Comparison of ENCODE assay signal across 7 mouse cellular contexts in genomic region chr19:12005376-12006360, GRCm38 (mm10). TPM values are rescaled to one million over a fixed set of nuclear protein-coding genes. Genes with fewer than 3 reads are reported as not detected.
DNase-seq lines count a peak whose midpoint lies in the region; ATAC-seq lines count a peak whose summit lies in the region.

No protein-coding gene starts in this region.

- H3K27ac ChIP-seq in embryonic facial prominence, embryonic 11.5 days (replicated peaks; ENCODE audit: low read depth, low read length) = no peak overlapping the region
- peak overlapping the region; percentile 63 for H3K27ac ChIP-seq in limb, embryonic 10.5 days
- H3K27ac ChIP-seq in midbrain, embryonic 12.5 days (replicated peaks) = peak overlapping the region; percentile 52

- no peaks in the 10 kb centered on the region for H3K4me1 ChIP-seq in embryonic facial prominence, embryonic 11.5 days (ENCODE audit: control insufficient read depth, insufficient read depth, low read length)
- peaks cover 36% of the 10 kb centered on the region for H3K4me1 ChIP-seq in limb, embryonic 10.5 days
- peaks cover 12% of the 10 kb centered on the region for H3K4me1 ChIP-seq in midbrain, embryonic 12.5 days

- peak overlapping the region; percentile 39 for H3K4me3 ChIP-seq in embryonic facial prominence, embryonic 11.5 days (ENCODE audit: low read depth, low read length)
- peak overlapping the region; percentile 64 for H3K4me3 ChIP-seq in limb, embryonic 10.5 days
- peak overlapping the region; percentile 61 for H3K4me3 ChIP-seq in midbrain, embryonic 12.5 days

- no peaks in the 10 kb centered on the region for H3K27me3 ChIP-seq in embryonic facial prominence, embryonic 11.5 days (ENCODE audit: control insufficient read depth, insufficient read depth, low read length)
- no peaks in the 10 kb centered on the region for H3K27me3 ChIP-seq in limb, embryonic 10.5 days (ENCODE audit: low read depth, poor library complexity, severe bottlenecking)
- H3K27me3 ChIP-seq in midbrain, embryonic 12.5 days = no peaks in the 10 kb centered on the region

- peak overlapping the region; percentile 37 for H3K9ac ChIP-seq in embryonic facial prominence, embryonic 11.5 days (replicated peaks; ENCODE audit: low read length)
- H3K9ac ChIP-seq in midbrain, embryonic 12.5 days (replicated peaks) = peak overlapping the region; percentile 55

- peak; percentile 92 for DNase-seq in adrenal gland, postnatal 14 days
- peak; percentile 96 for DNase-seq in embryonic facial prominence, embryonic 11.5 days (ENCODE audit: low spot score)
- DNase-seq in heart, adult 11 months = peak; percentile 99
- peak; percentile 85 for DNase-seq in kidney, adult 18-20 months
- peak; percentile 92 for DNase-seq in limb, embryonic 10.5 days (ENCODE audit: low spot score)
- peak; percentile 89 for DNase-seq in skeletal muscle tissue, adult 2 months (ENCODE audit: low read depth, low spot score)

- peak; percentile 51; the same call in 1 of the 2 replicates for ATAC-seq in embryonic facial prominence, embryonic 11.5 days (replicated peaks; ENCODE audit: insufficient number of reproducible peaks, low FRiP score, low TSS enrichment, low read depth)
- ATAC-seq in midbrain, embryonic 12.5 days (ENCODE audit: low FRiP score, low read depth) = peak; percentile 79

- H3K36me3 ChIP-seq in embryonic facial prominence, embryonic 11.5 days (replicated peaks; ENCODE audit: control insufficient read depth, insufficient read depth, low read depth, low read length) = no peaks in the 10 kb centered on the region
- no peaks in the 10 kb centered on the region for H3K36me3 ChIP-seq in limb, embryonic 10.5 days
- no peaks in the 10 kb centered on the region for H3K36me3 ChIP-seq in midbrain, embryonic 12.5 days

- no peaks in the 10 kb centered on the region for H3K9me3 ChIP-seq in embryonic facial prominence, embryonic 11.5 days (replicated peaks; ENCODE audit: control insufficient read depth, low read length)
- no peaks in the 10 kb centered on the region for H3K9me3 ChIP-seq in limb, embryonic 10.5 days (replicated peaks)
- H3K9me3 ChIP-seq in midbrain, embryonic 12.5 days = no peaks in the 10 kb centered on the region

- under 1% methylated on average over 41 of the region's 41 CpGs for WGBS in embryonic facial prominence, embryonic 11.5 days
- under 1% methylated on average over 41 of the region's 41 CpGs for WGBS in limb, embryonic 10.5 days
- WGBS in midbrain, embryonic 12.5 days = under 1% methylated on average over 41 of the region's 41 CpGs

- peak overlapping the region; percentile 64 for H3K4me2 ChIP-seq in embryonic facial prominence, embryonic 11.5 days (ENCODE audit: low read depth, low read length)
- peak overlapping the region; percentile 62 for H3K4me2 ChIP-seq in midbrain, embryonic 12.5 days (replicated peaks)

RNA-seq across cellular contexts. Expression of gene Olfr1423, which starts 35.4 kb away (rescaled TPM):
- not detected in 2 replicates for total RNA-seq in adrenal gland, postnatal 14 days (2021)
- polyA plus RNA-seq in embryonic facial prominence, embryonic 11.5 days (2014; fragmentation: Nextera tagmentation; extraction: Ambion mirVana) = not detected in 2 replicates
- polyA plus RNA-seq in limb, embryonic 10.5 days (2016; fragmentation: Nextera tagmentation; extraction: Ambion mirVana) = 0.05 and 0.06 TPM in 2 replicates
- 0.04 TPM in 1 of 2 replicates, not detected in the other for polyA plus RNA-seq in midbrain, embryonic 12.5 days (2016; fragmentation: Nextera tagmentation; extraction: Ambion mirVana)

RNA-seq across cellular contexts. Expression of gene Osbp, which starts 39.9 kb away (rescaled TPM):
- total RNA-seq in adrenal gland, postnatal 14 days (2021) = 63.9 and 65.6 TPM in 2 replicates
- polyA plus RNA-seq in embryonic facial prominence, embryonic 11.5 days (2014; fragmentation: Nextera tagmentation; extraction: Ambion mirVana) = 6.4 and 7.2 TPM in 2 replicates
- 3.3 and 3.4 TPM in 2 replicates for polyA plus RNA-seq in limb, embryonic 10.5 days (2016; fragmentation: Nextera tagmentation; extraction: Ambion mirVana)
- 4.7 and 5.0 TPM in 2 replicates for polyA plus RNA-seq in midbrain, embryonic 12.5 days (2016; fragmentation: Nextera tagmentation; extraction: Ambion mirVana)

RNA-seq across cellular contexts. Expression of gene Olfr1424, which starts 56.8 kb away (rescaled TPM):
- total RNA-seq in adrenal gland, postnatal 14 days (2021) = not detected in 2 replicates
- polyA plus RNA-seq in embryonic facial prominence, embryonic 11.5 days (2014; fragmentation: Nextera tagmentation; extraction: Ambion mirVana) = not detected in 2 replicates
- polyA plus RNA-seq in limb, embryonic 10.5 days (2016; fragmentation: Nextera tagmentation; extraction: Ambion mirVana) = not detected in 2 replicates
- polyA plus RNA-seq in midbrain, embryonic 12.5 days (2016; fragmentation: Nextera tagmentation; extraction: Ambion mirVana) = not detected in 2 replicates
